Mouse (Mus musculus): Measurements from ENCODE around the gene Gpr183.

The Gpr183 gene

GRCm38 (mm10) chr14:121987691-121988090 lies 22.7 kb upstream of the Gpr183 start:
- no peak for DNase-seq (ENCODE audit: low read depth)

GRCm38 (mm10) chr14:121987287-121987686 lies 22.3 kb upstream of the Gpr183 start:
- DNase-seq (ENCODE audit: low read depth): no peak

GRCm38 (mm10) chr14:121986028-121986427 lies 21.0 kb upstream of the Gpr183 start:
- DNase-seq (ENCODE audit: low read depth): no peak

GRCm38 (mm10) chr14:121985477-121985876 lies 20.5 kb upstream of the Gpr183 start:
- DNase-seq (ENCODE audit: low read depth): no peak

- no peak for DNase-seq (ENCODE audit: low read depth)
These were observed 18.3 kb upstream of the Gpr183 start for GRCm38 (mm10) chr14:121983009-121983933.

- DNase-seq (ENCODE audit: low read depth): no peak
These were observed 16.5 kb upstream of the Gpr183 start for GRCm38 (mm10) chr14:121981531-121981930.

GRCm38 (mm10) chr14:121973114-121973513 lies 8.1 kb upstream of the Gpr183 start:
- DNase-seq (ENCODE audit: low read depth): no peak

- DNase-seq (ENCODE audit: low read depth): no peak
These were observed 5.4 kb upstream of the Gpr183 start for GRCm38 (mm10) chr14:121970402-121970801.

GRCm38 (mm10) chr14:121967095-121967494 lies 2.1 kb upstream of the Gpr183 start:
- no peak for DNase-seq (ENCODE audit: low read depth)

- DNase-seq (ENCODE audit: low read depth): no peak
These were observed 466 bp upstream of the Gpr183 start for GRCm38 (mm10) chr14:121965461-121965860.

- DNase-seq (ENCODE audit: low read depth): no peak
These were observed 1.1 kb downstream of the Gpr183 start for GRCm38 (mm10) chr14:121963942-121964335.

GRCm38 (mm10) chr14:121963251-121963941 lies 1.6 kb downstream of the Gpr183 start:
- no peak for DNase-seq (ENCODE audit: low read depth)

- no peak for DNase-seq (ENCODE audit: low read depth)
These were observed 2.7 kb downstream of the Gpr183 start for GRCm38 (mm10) chr14:121962128-121962890.

GRCm38 (mm10) chr14:121961496-121962127 lies 3.4 kb downstream of the Gpr183 start:
- no peak for DNase-seq (ENCODE audit: low read depth)

- no peak for DNase-seq (ENCODE audit: low read depth)
These were observed 4.0 kb downstream of the Gpr183 start for GRCm38 (mm10) chr14:121960997-121961396.

GRCm38 (mm10) chr14:121960531-121960930 lies 4.5 kb downstream of the Gpr183 start:
- DNase-seq (ENCODE audit: low read depth): no peak

GRCm38 (mm10) chr14:121960031-121960430 lies 5.0 kb downstream of the Gpr183 start:
- no peak for DNase-seq (ENCODE audit: low read depth)

GRCm38 (mm10) chr14:121959538-121959980 lies 5.4 kb downstream of the Gpr183 start:
- DNase-seq (ENCODE audit: low read depth): no peak

GRCm38 (mm10) chr14:121958751-121959537 lies 6.1 kb downstream of the Gpr183 start:
- no peak for DNase-seq (ENCODE audit: low read depth)

GRCm38 (mm10) chr14:121958041-121958750 lies 6.8 kb downstream of the Gpr183 start:
- no peak for DNase-seq (ENCODE audit: low read depth)
